Mouse (Mus musculus): ENCODE measurements around the gene Serpina9.

GRCm38 (mm10) chr12:103977060-103977459, 36.5 kb downstream of the Serpina9 start:
- TF ChIP-seq CTCF (conservative IDR thresholded peaks at IDR 0.05; ENCODE audit: insufficient read depth, insufficient read length, low read depth, low read length) (no peak), POLR2A (IDR thresholded peaks at IDR 0.05; ENCODE audit: low read depth, low read length) (no peak)
